Mouse (Mus musculus): ENCODE results near the gene Ksr1. TPM values are rescaled to one million over a fixed set of nuclear protein-coding genes. Genes with fewer than 3 reads are reported as not detected.

Gene Ksr1
- polyA plus RNA-seq, 1 experiment from 2014 or later = 5.8 TPM

GRCm38 (mm10) chr11:79135105-79135503 is 11.1 kb downstream of the Ksr1 start:
- Histone ChIP-seq H3K4me3 (replicated peaks; ENCODE audit: low read depth, low read length) (no peak overlapping the region), H3K27me3 (ENCODE audit: control insufficient read depth, insufficient read depth, low read length) (no peaks in the 10 kb centered on the region), H3K27ac (replicated peaks; ENCODE audit: low read depth, low read length) (no peak overlapping the region), H3K4me1 (ENCODE audit: control insufficient read depth, insufficient read depth, low read length) (0 out of 2 replicates have a peak, but pooled peaks cover 2% of the 10 kb centered on the region), H3K9me3 (ENCODE audit: control insufficient read depth, low read length) (no peaks in the 10 kb centered on the region), H3K4me2 (ENCODE audit: low read length) (no peak overlapping the region), H3K36me3 (ENCODE audit: control insufficient read depth, insufficient read depth, low read length) (no peaks in the 10 kb centered on the region), H3K9ac (replicated peaks; ENCODE audit: low read length) (no peak overlapping the region)
- 96% methylated on average over 13 of the region's 13 CpGs for WGBS
- ATAC-seq (ENCODE audit: low FRiP score, low TSS enrichment) = no peak
- DNase-seq = no peak

- no peak overlapping the region for H3K4me2 ChIP-seq (ENCODE audit: low read length)
- 89% methylated on average over 13 of the region's 13 CpGs for whole genome bisulfite sequencing
- 0 out of 2 replicates have a peak, but pooled peaks cover 2% of the 10 kb centered on the region for H3K4me1 ChIP-seq (ENCODE audit: control insufficient read depth, insufficient read depth, low read length)
- no peaks in the 10 kb centered on the region for H3K27me3 ChIP-seq (ENCODE audit: control insufficient read depth, insufficient read depth, low read length)
- H3K27ac ChIP-seq (replicated peaks; ENCODE audit: low read depth, low read length) = no peak overlapping the region
- no peaks in the 10 kb centered on the region for H3K36me3 ChIP-seq (ENCODE audit: control insufficient read depth, insufficient read depth, low read length)
- no peaks in the 10 kb centered on the region for H3K9me3 ChIP-seq (ENCODE audit: control insufficient read depth, low read length)
- H3K9ac ChIP-seq (replicated peaks; ENCODE audit: low read length) = no peak overlapping the region
- H3K4me3 ChIP-seq (replicated peaks; ENCODE audit: low read depth, low read length) = no peak overlapping the region
- ATAC-seq (ENCODE audit: low FRiP score, low TSS enrichment) (no peak), DNase-seq (no peak)
Observed at GRCm38 (mm10) chr11:79134416-79135104, 11.6 kb downstream of the Ksr1 start.

GRCm38 (mm10) chr11:79133961-79134360 is 12.2 kb downstream of the Ksr1 start:
- Histone ChIP-seq H3K4me2 (ENCODE audit: low read length) (no peak overlapping the region), H3K4me1 (ENCODE audit: control insufficient read depth, insufficient read depth, low read length) (0 out of 2 replicates have a peak, but pooled peaks cover 2% of the 10 kb centered on the region), H3K9me3 (ENCODE audit: control insufficient read depth, low read length) (no peaks in the 10 kb centered on the region), H3K4me3 (replicated peaks; ENCODE audit: low read depth, low read length) (no peak overlapping the region), H3K27ac (replicated peaks; ENCODE audit: low read depth, low read length) (no peak overlapping the region), H3K9ac (replicated peaks; ENCODE audit: low read length) (no peak overlapping the region), H3K36me3 (ENCODE audit: control insufficient read depth, insufficient read depth, low read length) (no peaks in the 10 kb centered on the region), H3K27me3 (ENCODE audit: control insufficient read depth, insufficient read depth, low read length) (no peaks in the 10 kb centered on the region)
- DNase-seq = no peak
- 88% methylated on average over 9 of the region's 9 CpGs for WGBS
- ATAC-seq (ENCODE audit: low FRiP score, low TSS enrichment) = no peak

GRCm38 (mm10) chr11:79133051-79133450 is 13.2 kb downstream of the Ksr1 start:
- H3K36me3 ChIP-seq (ENCODE audit: control insufficient read depth, insufficient read depth, low read length) = no peaks in the 10 kb centered on the region
- no peak overlapping the region for H3K4me3 ChIP-seq (replicated peaks; ENCODE audit: low read depth, low read length)
- H3K9me3 ChIP-seq (ENCODE audit: control insufficient read depth, low read length) = no peaks in the 10 kb centered on the region
- no peak overlapping the region for H3K4me2 ChIP-seq (ENCODE audit: low read length)
- DNase-seq (no peak), ATAC-seq (ENCODE audit: low FRiP score, low TSS enrichment) (no peak)
- no peak overlapping the region for H3K9ac ChIP-seq (replicated peaks; ENCODE audit: low read length)
- 0 out of 2 replicates have a peak, but pooled peaks cover 2% of the 10 kb centered on the region for H3K4me1 ChIP-seq (ENCODE audit: control insufficient read depth, insufficient read depth, low read length)
- WGBS = 91% methylated on average over 5 of the region's 5 CpGs
- H3K27me3 ChIP-seq (ENCODE audit: control insufficient read depth, insufficient read depth, low read length) = no peaks in the 10 kb centered on the region
- H3K27ac ChIP-seq (replicated peaks; ENCODE audit: low read depth, low read length) = no peak overlapping the region

DNA sequence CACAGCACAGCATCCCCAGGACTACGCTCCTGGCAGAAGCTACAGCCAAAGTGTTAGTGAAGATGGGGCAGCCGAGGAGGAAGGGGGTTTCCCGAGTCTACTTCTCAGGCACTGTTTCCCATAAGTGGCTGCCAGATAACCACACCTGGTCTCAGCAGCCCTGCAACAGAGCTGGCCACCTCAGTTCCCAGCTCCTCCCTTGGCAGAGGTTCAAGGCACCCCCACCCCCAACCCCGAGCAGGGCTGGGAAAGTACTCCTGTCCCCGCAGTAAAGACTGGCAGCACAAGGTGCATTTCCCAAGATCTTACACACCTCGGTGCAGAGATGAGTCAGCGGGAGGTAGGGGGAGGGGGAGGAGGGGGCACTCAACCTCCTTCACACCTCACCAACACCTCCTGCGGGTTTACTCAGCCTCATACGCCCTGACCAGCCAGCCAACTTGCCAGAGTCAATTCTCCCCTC is 14.2 kb downstream of the Ksr1 start:
- Histone ChIP-seq H3K27ac (replicated peaks; ENCODE audit: low read depth, low read length) (no peak overlapping the region), H3K4me1 (ENCODE audit: control insufficient read depth, insufficient read depth, low read length) (0 out of 2 replicates have a peak, but pooled peaks cover 2% of the 10 kb centered on the region), H3K9me3 (ENCODE audit: control insufficient read depth, low read length) (no peaks in the 10 kb centered on the region), H3K9ac (replicated peaks; ENCODE audit: low read length) (no peak overlapping the region), H3K27me3 (ENCODE audit: control insufficient read depth, insufficient read depth, low read length) (no peaks in the 10 kb centered on the region), H3K4me2 (ENCODE audit: low read length) (no peak overlapping the region), H3K4me3 (replicated peaks; ENCODE audit: low read depth, low read length) (no peak overlapping the region), H3K36me3 (ENCODE audit: control insufficient read depth, insufficient read depth, low read length) (no peaks in the 10 kb centered on the region)
- ATAC-seq (ENCODE audit: low FRiP score, low TSS enrichment) (no peak), DNase-seq (no peak)
- WGBS = 81% methylated on average over 9 of the region's 9 CpGs

- Histone ChIP-seq H3K4me1 (ENCODE audit: control insufficient read depth, insufficient read depth, low read length) (no peaks in the 10 kb centered on the region), H3K9me3 (ENCODE audit: control insufficient read depth, low read length) (no peaks in the 10 kb centered on the region), H3K4me2 (ENCODE audit: low read length) (no peak overlapping the region), H3K27me3 (ENCODE audit: control insufficient read depth, insufficient read depth, low read length) (no peaks in the 10 kb centered on the region), H3K9ac (replicated peaks; ENCODE audit: low read length) (no peak overlapping the region), H3K27ac (replicated peaks; ENCODE audit: low read depth, low read length) (no peak overlapping the region), H3K36me3 (ENCODE audit: control insufficient read depth, insufficient read depth, low read length) (no peaks in the 10 kb centered on the region), H3K4me3 (replicated peaks; ENCODE audit: low read depth, low read length) (no peak overlapping the region)
- 76% methylated on average over 13 of the region's 13 CpGs for WGBS
- ATAC-seq (ENCODE audit: low FRiP score, low TSS enrichment) (no peak), DNase-seq (no peak)
Observed at GRCm38 (mm10) chr11:79129388-79130356, 16.5 kb downstream of the Ksr1 start.

- 93% methylated on average over 7 of the region's 7 CpGs for WGBS
- Histone ChIP-seq H3K36me3 (ENCODE audit: control insufficient read depth, insufficient read depth, low read length) (no peaks in the 10 kb centered on the region), H3K9ac (replicated peaks; ENCODE audit: low read length) (no peak overlapping the region), H3K9me3 (ENCODE audit: control insufficient read depth, low read length) (no peaks in the 10 kb centered on the region), H3K4me3 (replicated peaks; ENCODE audit: low read depth, low read length) (no peak overlapping the region), H3K4me2 (ENCODE audit: low read length) (no peak overlapping the region), H3K4me1 (ENCODE audit: control insufficient read depth, insufficient read depth, low read length) (no peaks in the 10 kb centered on the region), H3K27me3 (ENCODE audit: control insufficient read depth, insufficient read depth, low read length) (no peaks in the 10 kb centered on the region), H3K27ac (replicated peaks; ENCODE audit: low read depth, low read length) (no peak overlapping the region)
- ATAC-seq (ENCODE audit: low FRiP score, low TSS enrichment) (no peak), DNase-seq (no peak)
Observed at GRCm38 (mm10) chr11:79128233-79128632, 18.0 kb downstream of the Ksr1 start.

DNA sequence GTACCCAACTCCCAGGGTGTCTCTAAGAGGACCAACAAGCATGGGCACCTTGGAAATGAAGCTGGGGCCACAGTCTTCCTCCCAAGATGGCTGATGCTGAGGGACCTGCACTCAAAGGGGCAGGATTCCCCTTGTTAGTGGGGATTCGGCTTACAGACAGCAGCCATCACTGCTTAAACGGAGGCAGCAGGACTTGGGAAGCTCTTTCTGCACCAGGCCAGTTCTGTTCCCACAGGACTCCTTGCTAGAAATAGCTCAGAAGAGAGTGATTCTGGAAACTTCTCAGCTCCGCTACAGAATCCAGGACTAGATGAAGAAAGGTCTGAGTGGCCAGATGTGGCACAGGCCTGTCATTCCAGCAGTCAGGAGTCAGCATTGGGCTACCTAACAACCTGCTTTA is 19.2 kb downstream of the Ksr1 start:
- no peak overlapping the region for H3K9ac ChIP-seq (replicated peaks; ENCODE audit: low read length)
- no peak for DNase-seq
- H3K27ac ChIP-seq (replicated peaks; ENCODE audit: low read depth, low read length) = no peak overlapping the region
- H3K36me3 ChIP-seq (ENCODE audit: control insufficient read depth, insufficient read depth, low read length) = no peaks in the 10 kb centered on the region
- ATAC-seq (ENCODE audit: low FRiP score, low TSS enrichment) = no peak
- no peak overlapping the region for H3K4me2 ChIP-seq (ENCODE audit: low read length)
- H3K4me3 ChIP-seq (replicated peaks; ENCODE audit: low read depth, low read length) = no peak overlapping the region
- WGBS = 90% methylated on average over 3 of the region's 3 CpGs
- no peaks in the 10 kb centered on the region for H3K9me3 ChIP-seq (ENCODE audit: control insufficient read depth, low read length)
- no peaks in the 10 kb centered on the region for H3K4me1 ChIP-seq (ENCODE audit: control insufficient read depth, insufficient read depth, low read length)
- no peaks in the 10 kb centered on the region for H3K27me3 ChIP-seq (ENCODE audit: control insufficient read depth, insufficient read depth, low read length)
